Mouse (Mus musculus) midbrain, embryonic 12.5 days (tissue): Measurements from ENCODE around the gene Lmod2. TPM values are rescaled to one million over a fixed set of nuclear protein-coding genes. Genes with fewer than 3 reads are reported as not detected.

Source experiments
- ATAC-seq: fragments of 200-750 bp; cut with Nextera tagmentation; 2 replicates; pipeline ENCODE4 v1.8.0; 2017; ENCODE audit warnings: low read depth, moderate TSS enrichment, moderate library complexity; ENCODE audit not compliant: low FRiP score
- H3K27ac ChIP-seq: fragments of 300-500 bp; sonication (generic); replicated peaks from 2 replicates; pipeline ENCODE4 v1.5.1; 2016; ENCODE audit warnings: mild to moderate bottlenecking
- H3K27me3 ChIP-seq: fragments of 300-500 bp; sonication (generic); 2 replicates; pipeline ENCODE4 v1.6.1; 2016; ENCODE audit warnings: mild to moderate bottlenecking
- H3K36me3 ChIP-seq: fragments of 300-500 bp; sonication (generic); 2 replicates; pipeline ENCODE4 v1.6.1; 2016
- H3K4me1 ChIP-seq: fragments of 300-500 bp; sonication (generic); 2 replicates; pipeline ENCODE4 v1.6.1; 2016
- H3K4me2 ChIP-seq: fragments of 300-500 bp; sonication (generic); replicated peaks from 2 replicates; pipeline ENCODE4 v1.6.1; 2016; ENCODE audit warnings: mild to moderate bottlenecking, moderate library complexity
- H3K4me3 ChIP-seq: fragments of 300-500 bp; sonication (generic); 2 replicates; pipeline ENCODE4 v1.5.1; 2016; ENCODE audit warnings: mild to moderate bottlenecking
- H3K9ac ChIP-seq: fragments of 300-500 bp; sonication (generic); replicated peaks from 2 replicates; pipeline ENCODE4 v1.6.1; 2016; ENCODE audit warnings: mild to moderate bottlenecking, moderate library complexity
- H3K9me3 ChIP-seq: fragments of 300-500 bp; sonication (generic); 2 replicates; pipeline ENCODE4 v1.6.1; 2016; ENCODE audit warnings: mild to moderate bottlenecking
- WGBS: fragments of 180-500 bp; shearing (Covaris S2); methylation state at CpG from one replicate; pipeline ENCODE4 v1.1.7; 2016; 5-methylcytosine and 5-hydroxymethylcytosine counted together
- polyA plus RNA-seq: library from polyadenylated mRNA; unstranded; fragments of >200 nt; fragmentation: Nextera tagmentation; extraction: Ambion mirVana; gene quantifications from 2 replicates; pipeline ENCODE4 v1.2.1, GENCODE M21; 2016

Gene Lmod2
- polyA plus RNA-seq, 1 experiment from 2014 or later, result not detected

DNA sequence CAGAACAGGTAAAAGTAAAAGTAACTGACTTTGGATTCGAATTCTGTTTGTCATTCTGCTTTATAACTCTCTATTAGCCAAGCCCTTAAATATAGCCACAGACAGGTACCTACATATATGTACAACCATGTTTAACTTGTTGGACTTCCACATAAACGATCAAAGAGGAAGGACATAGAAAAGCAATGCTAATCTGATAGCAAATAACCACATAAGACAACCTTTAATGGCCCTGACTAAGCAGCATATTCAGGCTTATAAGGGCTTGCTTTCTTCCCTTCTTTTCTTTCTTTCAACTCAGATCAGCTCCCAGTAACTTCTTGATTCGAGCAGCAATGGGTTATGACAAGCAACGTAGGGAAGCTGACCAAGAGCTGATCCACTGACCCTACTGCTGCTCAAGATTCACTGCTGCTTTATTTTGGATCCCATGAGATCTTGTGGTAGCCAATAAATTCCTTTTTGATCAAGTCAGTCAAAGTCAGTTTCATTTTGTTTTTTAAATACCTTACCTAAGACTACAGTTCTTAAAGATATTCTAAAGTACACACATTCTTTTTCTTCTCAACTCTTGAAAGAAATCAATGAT, 49.6 kb downstream of the Lmod2 start:
- no peak for ATAC-seq
- WGBS, result 79% methylated on average over 4 of the region's 4 CpGs

DNA sequence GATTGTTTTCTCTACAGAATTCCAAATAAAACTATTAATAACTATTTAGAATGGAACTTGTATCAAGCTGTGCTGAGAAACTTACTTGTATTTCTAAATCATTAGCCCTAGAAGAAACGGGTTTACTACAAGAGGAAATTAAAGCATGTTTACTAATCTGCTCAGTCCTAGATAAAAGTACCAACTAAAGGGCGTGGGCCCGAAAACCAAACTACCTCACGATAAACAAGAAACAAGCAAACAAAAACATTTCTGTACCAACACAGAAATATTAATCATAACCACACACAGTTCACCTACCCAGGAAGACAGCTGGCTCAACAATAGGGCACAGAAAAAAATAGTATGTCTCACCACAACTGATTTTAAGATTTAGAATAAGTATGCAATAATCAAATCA, 50.8 kb downstream of the Lmod2 start:
- Histone ChIP-seq H3K4me2 (no peak overlapping the region), H3K4me1 (peaks cover 2% of the 10 kb centered on the region; the same call in 1 of the 2 replicates), H3K9me3 (no peaks in the 10 kb centered on the region), H3K27me3 (no peaks in the 10 kb centered on the region), H3K9ac (no peak overlapping the region), H3K27ac (no peak overlapping the region), H3K36me3 (peaks cover 4% of the 10 kb centered on the region; the same call in 1 of the 2 replicates), H3K4me3 (no peak overlapping the region)
- 89% methylated on average over 4 of the region's 4 CpGs for WGBS
- ATAC-seq, result no peak

More for the DNA sequence above, 49.6 kb downstream of the Lmod2 start:
- Histone ChIP-seq H3K9me3 (no peaks in the 10 kb centered on the region), H3K27me3 (no peaks in the 10 kb centered on the region), H3K36me3 (peaks cover 4% of the 10 kb centered on the region; the same call in 1 of the 2 replicates), H3K9ac (no peak overlapping the region), H3K27ac (no peak overlapping the region), H3K4me1 (peaks cover 2% of the 10 kb centered on the region; the same call in 1 of the 2 replicates), H3K4me2 (no peak overlapping the region), H3K4me3 (no peak overlapping the region)

DNA sequence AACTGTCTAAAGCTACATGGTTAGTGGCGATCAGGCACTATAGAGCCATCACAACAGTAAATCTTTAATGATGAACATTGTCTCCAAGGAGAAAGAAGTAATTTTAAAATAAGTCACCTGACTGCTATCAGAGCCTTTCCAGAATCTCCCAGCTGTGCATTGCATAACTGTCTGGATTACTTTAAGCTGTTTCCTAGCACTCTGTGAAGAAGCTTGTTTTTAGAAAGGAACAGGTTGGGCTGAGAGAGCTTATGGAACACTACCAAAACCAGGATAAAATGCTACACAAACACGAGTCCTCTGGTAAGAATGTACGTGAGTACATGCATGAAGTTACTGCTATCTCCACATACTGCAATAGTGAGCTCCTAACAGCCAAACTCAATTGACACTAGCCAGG, 53.2 kb downstream of the Lmod2 start:
- Histone ChIP-seq H3K36me3 (no peaks in the 10 kb centered on the region), H3K4me2 (no peak overlapping the region), H3K9ac (no peak overlapping the region), H3K27me3 (no peaks in the 10 kb centered on the region), H3K4me3 (no peak overlapping the region), H3K27ac (no peak overlapping the region), H3K9me3 (no peaks in the 10 kb centered on the region), H3K4me1 (peaks cover 2% of the 10 kb centered on the region; the same call in 1 of the 2 replicates)
- no peak for ATAC-seq
- WGBS, result 89% methylated on average over 3 of the region's 3 CpGs

DNA sequence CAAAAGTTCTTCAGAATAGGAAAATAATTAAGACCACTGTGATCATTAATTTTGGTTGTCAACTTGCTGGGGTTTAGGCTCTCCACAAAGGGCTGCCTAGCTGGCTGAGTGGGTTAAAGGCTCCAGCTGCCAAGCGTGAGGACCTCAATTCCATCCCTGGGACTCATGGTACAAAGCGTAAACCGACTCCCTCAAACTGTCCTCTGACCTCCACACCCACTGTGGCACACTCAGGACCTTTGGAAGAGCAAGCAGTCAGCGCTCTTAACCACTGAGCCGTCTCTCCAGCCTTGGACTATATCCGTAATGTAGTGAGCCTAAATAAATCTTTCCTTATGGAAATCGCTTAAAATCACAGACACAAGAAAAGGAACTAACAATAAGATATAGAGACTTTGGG, 54.0 kb downstream of the Lmod2 start:
- H3K36me3 ChIP-seq, result no peaks in the 10 kb centered on the region
- H3K27ac ChIP-seq, result no peak overlapping the region
- H3K27me3 ChIP-seq, result no peaks in the 10 kb centered on the region
- H3K4me1 ChIP-seq, result peaks cover 2% of the 10 kb centered on the region; the same call in 1 of the 2 replicates
- no peak overlapping the region for H3K9ac ChIP-seq
- ATAC-seq, result no peak
- H3K9me3 ChIP-seq, result no peaks in the 10 kb centered on the region
- no peak overlapping the region for H3K4me3 ChIP-seq
- H3K4me2 ChIP-seq, result no peak overlapping the region
- 78% methylated on average over 7 of the region's 7 CpGs for WGBS

Other genes with a start within 250 kb of the Lmod2 start
- 0.06 and 0.16 TPM in 2 replicates for gene Iqub, start 82.7 kb upstream of the Lmod2 start, polyA plus RNA-seq
- 274 and 286 TPM in 2 replicates for gene Ndufa5, start 69.7 kb upstream of the Lmod2 start, polyA plus RNA-seq
- not detected in 2 replicates for gene Asb15, start 69.6 kb upstream of the Lmod2 start, polyA plus RNA-seq
- gene Wasl, start 67.2 kb downstream of the Lmod2 start, polyA plus RNA-seq, result 72.9 and 76.2 TPM in 2 replicates
- gene Hyal6, start 135.5 kb downstream of the Lmod2 start, polyA plus RNA-seq, result not detected in 2 replicates
- not detected in 2 replicates for gene Hyal4, start 150.6 kb downstream of the Lmod2 start, polyA plus RNA-seq
- not detected in 2 replicates for gene Spam1, start 193.4 kb downstream of the Lmod2 start, polyA plus RNA-seq